Mouse (Mus musculus): ENCODE measurements around the gene Actc1.
A peak's percentile ranks its signal among the peaks of the same experiment; 100 is the strongest.

The Actc1 gene

GRCm38 (mm10) chr2:114049372-114049771 lies 4.0 kb downstream of the Actc1 start:
- no peak for DNase-seq

- no peak for DNase-seq
These were observed 5.3 kb downstream of the Actc1 start for GRCm38 (mm10) chr2:114047960-114048611.

GRCm38 (mm10) chr2:114046151-114046664 lies 7.1 kb downstream of the Actc1 start:
- DNase-seq, result no peak

- no peak for DNase-seq
These were observed 15.4 kb downstream of the Actc1 start for GRCm38 (mm10) chr2:114037926-114038325.

- DNase-seq, result no peak
These were observed 21.1 kb downstream of the Actc1 start for GRCm38 (mm10) chr2:114032259-114032658.

GRCm38 (mm10) chr2:114023383-114023782 lies 30.0 kb downstream of the Actc1 start:
- no peak for DNase-seq

GRCm38 (mm10) chr2:114020210-114020563 lies 33.2 kb downstream of the Actc1 start:
- DNase-seq, result no peak

- no peak for DNase-seq
These were observed 33.7 kb downstream of the Actc1 start for GRCm38 (mm10) chr2:114019474-114020209.

GRCm38 (mm10) chr2:114018136-114018535 lies 35.2 kb downstream of the Actc1 start:
- DNase-seq, result no peak

- no peak for DNase-seq
These were observed 38.5 kb downstream of the Actc1 start for GRCm38 (mm10) chr2:114014839-114015238.

GRCm38 (mm10) chr2:114013846-114014245 lies 39.5 kb downstream of the Actc1 start:
- DNase-seq, result no peak

GRCm38 (mm10) chr2:114013295-114013771 lies 40.0 kb downstream of the Actc1 start, which contains the start of gene Gjd2:
TSS of gene Gjd2 (minus strand) at chr2:114013619.
- DNase-seq, result peak; percentile 20

GRCm38 (mm10) chr2:114012749-114013211 lies 40.6 kb downstream of the Actc1 start:
- DNase-seq, result peak; percentile 24

- no peak for DNase-seq
These were observed 41.5 kb downstream of the Actc1 start for GRCm38 (mm10) chr2:114011838-114012237.

GRCm38 (mm10) chr2:114008321-114008720 lies 45.0 kb downstream of the Actc1 start:
- DNase-seq, result no peak

GRCm38 (mm10) chr2:113997484-113997883 lies 55.9 kb downstream of the Actc1 start:
- DNase-seq, result no peak

All from cerebellum, adult 11 months (tissue).